ENCODE assay signal across 13 mouse cellular contexts in genomic region chr2:63982351-63982751, GRCm38 (mm10).
DNase-seq lines count a peak whose midpoint lies in the region; TF ChIP-seq lines count a peak whose summit lies in the region.
"Had no signal": no experiment of that assay in that cellular context is flagged by ENCODE, and none has a peak within 500 bp of the region (broad histone marks: within the 10 kb centered on the region; RNA-seq: fewer than 3 reads in every experiment).

No protein-coding gene starts in this region.

- no peaks in the 10 kb centered on the region for H3K27me3 ChIP-seq in heart, adult 2 months (ENCODE audit: control insufficient read depth, insufficient read depth, low read length)

- no peaks in the 10 kb centered on the region; the same call in 1 of the 2 replicates for H3K36me3 ChIP-seq in heart, adult 2 months (ENCODE audit: control insufficient read depth, insufficient read depth, low read length)

- 36% methylated on average over 4 of the region's 4 CpGs for WGBS in heart, adult 2 months

- peak overlapping the region; percentile 21; the same call in 1 of the 2 replicates for H3K27ac ChIP-seq in heart, adult 2 months

- no peaks in the 10 kb centered on the region for H3K79me2 ChIP-seq in heart, adult 2 months (replicated peaks; ENCODE audit: control insufficient read depth, insufficient read depth, low read length)

- TF ChIP-seq EP300 in heart, adult 2 months (IDR thresholded peaks at IDR 0.05; ENCODE audit: insufficient read depth, low read depth, low read length) = peak; percentile 79

- no peak for TF ChIP-seq POLR2A in heart, adult 2 months (IDR thresholded peaks at IDR 0.05; ENCODE audit: insufficient read depth, low read depth, low read length)

- intact Hi-C loops in heart, adult 2 months (cut with DNase I) = loop anchor here (5.0 to 10.0 kb wide), 2 partner anchors 92 to 115 kb away; partner anchors contain the start of gene Fign

- no peak for TF ChIP-seq CTCF in heart, adult 2 months (IDR thresholded peaks at IDR 0.05)

- H3K4me3 ChIP-seq in heart, adult 2 months = no peak overlapping the region

- H3K4me1 ChIP-seq in heart, adult 2 months (ENCODE audit: control insufficient read depth, insufficient read depth, low read length) = no peaks in the 10 kb centered on the region; the same call in 1 of the 2 replicates

- H3K9ac ChIP-seq in heart, adult 2 months (ENCODE audit: low read depth, low read length) = no peak overlapping the region

- peak; percentile 2 for DNase-seq in lung, postnatal 25 days (ENCODE audit: low spot score)
- DNase-seq in lung, postnatal 14 days = no peak
- DNase-seq in heart, adult 2 months = peak in 1 of 2 experiments; percentile 61
- peak; percentile 60 for DNase-seq in heart, postnatal 4 days
- DNase-seq in retina, embryonic 14.5 days (ENCODE audit: low spot score) = peak; percentile 38
- no peak for DNase-seq in spleen, postnatal 36 days (ENCODE audit: low spot score in 2 of 2)
- DNase-seq in frontal cortex, postnatal 36 days (ENCODE audit: low spot score in 2 of 2) = no peak
- no peak for DNase-seq in thymus, postnatal 0 days (ENCODE audit: low spot score)
- DNase-seq: adrenal gland, postnatal 36 days; cerebellum, postnatal 36 days; kidney, adult 11 months; lung, adult 2 months; right cerebral cortex, postnatal 25 days had no signal

Comparison
In these comparisons a context has a peak if more than half of its experiments do, and no peak if none do; other contexts are left out.
1. DNase-seq: peak in lung, postnatal 25 days (single experiment), heart, postnatal 4 days (single experiment) and retina, embryonic 14.5 days (single experiment); none in lung, postnatal 14 days (single experiment), spleen, postnatal 36 days (0 of 2), frontal cortex, postnatal 36 days (0 of 2) and thymus, postnatal 0 days (single experiment).